Mouse (Mus musculus) intestine, postnatal 0 days (tissue): Measurements from ENCODE around the gene Esp23. TPM values are rescaled to one million over a fixed set of nuclear protein-coding genes. Genes with fewer than 3 reads are reported as not detected.
"Not testable (repeated sequence)": the region's sequence is repeated elsewhere in the genome, so short reads cannot be mapped to it uniquely, and the experiment has no call there.

ENCODE experiments used
- ATAC-seq: fragments of 200-750 bp; cut with Nextera tagmentation; 2 replicates; pipeline ENCODE4 v1.8.0; 2017; ENCODE audit warnings: mild to moderate bottlenecking, moderate TSS enrichment, moderate library complexity
- H3K27ac ChIP-seq: fragments of 300-500 bp; sonication (generic); 2 replicates; pipeline ENCODE4 v1.5.1; 2014; ENCODE audit warnings: mild to moderate bottlenecking, low read depth, low read length, moderate library complexity
- H3K27me3 ChIP-seq: fragments of 300-500 bp; sonication (generic); replicated peaks from 2 replicates; pipeline ENCODE4 v1.6.1; 2014; ENCODE audit warnings: low read length, mixed read lengths; ENCODE audit not compliant: control insufficient read depth, insufficient read depth
- H3K36me3 ChIP-seq: fragments of 300-500 bp; sonication (generic); 2 replicates; pipeline ENCODE4 v1.6.1; 2014; ENCODE audit warnings: mild to moderate bottlenecking, moderate library complexity; ENCODE audit not compliant: control insufficient read depth, insufficient read depth
- H3K4me1 ChIP-seq: fragments of 300-500 bp; sonication (generic); replicated peaks from 2 replicates; pipeline ENCODE4 v1.6.1; 2014; ENCODE audit warnings: antibody characterized with exemption, low read length, mixed read lengths; ENCODE audit not compliant: control insufficient read depth, insufficient read depth
- H3K4me2 ChIP-seq: fragments of 300-500 bp; sonication (generic); replicated peaks from 2 replicates; pipeline ENCODE4 v1.6.1; 2014; ENCODE audit warnings: low read depth, mild to moderate bottlenecking, moderate library complexity
- H3K4me3 ChIP-seq: fragments of 300-500 bp; sonication (generic); 2 replicates; pipeline ENCODE4 v1.5.1; 2014; ENCODE audit warnings: low read depth, low read length
- H3K9ac ChIP-seq: fragments of 300-500 bp; sonication (generic); 2 replicates; pipeline ENCODE4 v1.6.1; 2014; ENCODE audit warnings: mild to moderate bottlenecking, low read depth, low read length
- H3K9me3 ChIP-seq: fragments of 300-500 bp; sonication (generic); 2 replicates; pipeline ENCODE4 v1.6.1; 2016; ENCODE audit warnings: mixed run types; ENCODE audit not compliant: control insufficient read depth
- CTCF ChIP-seq: sonication (generic); IDR thresholded peaks from 2 replicates; pipeline ENCODE4 v1.5.1; 2016; ENCODE audit warnings: low read depth, mild to moderate bottlenecking, control low read depth, antibody characterized with exemption, moderate library complexity
- WGBS: fragments of 180-500 bp; shearing (Covaris S2); extraction: QIAGEN DNeasy Blood & Tissue Kit; methylation state at CpG from one replicate; pipeline ENCODE4 v1.1.7; 2014; 5-methylcytosine and 5-hydroxymethylcytosine counted together
- polyA plus RNA-seq: library from polyadenylated mRNA; unstranded; fragments of >200 nt; fragmentation: Nextera tagmentation; extraction: Ambion mirVana; gene quantifications from 2 replicates; pipeline ENCODE4 v1.2.1, GENCODE M21; 2015

The Esp23 gene
- not detected in 2 replicates for polyA plus RNA-seq

DNA sequence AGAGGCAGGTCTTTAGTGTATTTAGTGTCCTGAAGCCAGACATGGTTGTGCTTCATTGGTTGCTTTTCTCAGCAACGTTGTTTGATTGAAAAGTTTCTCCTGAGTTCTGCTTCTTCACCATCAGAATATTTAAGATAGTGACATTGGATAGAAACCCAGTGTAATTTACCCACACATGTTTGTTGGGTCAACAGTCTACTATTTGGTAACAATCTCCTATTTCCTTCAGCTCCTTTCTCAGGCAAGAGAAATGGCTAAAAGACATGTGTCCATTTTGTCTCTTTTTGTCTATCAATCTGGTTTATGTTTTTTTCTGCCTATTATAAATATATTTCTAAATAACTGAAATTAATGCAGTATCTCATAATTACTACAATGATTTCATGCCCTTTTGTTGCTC is at the start of gene Esp23:
Esp23 (minus strand) TSS at position 101 of the 400 bp plus-strand sequence.
- Histone ChIP-seq H3K9me3 (peaks cover 6% of the 10 kb centered on the region; the same call in 1 of the 2 replicates), H3K9ac (no peak within 1 kb of the TSS), H3K4me3 (no peak within 1 kb of the TSS), H3K4me2 (no peak within 1 kb of the TSS), H3K27ac (no peak within 1 kb of the TSS), H3K27me3 (no peaks in the 10 kb centered on the region), H3K36me3 (no peaks in the 10 kb centered on the region), H3K4me1 (no peaks in the 10 kb centered on the region)
- ATAC-seq = no peak
- TF ChIP-seq CTCF = no peak
- WGBS = 41% methylated on average over 1 of the region's 1 CpGs

DNA sequence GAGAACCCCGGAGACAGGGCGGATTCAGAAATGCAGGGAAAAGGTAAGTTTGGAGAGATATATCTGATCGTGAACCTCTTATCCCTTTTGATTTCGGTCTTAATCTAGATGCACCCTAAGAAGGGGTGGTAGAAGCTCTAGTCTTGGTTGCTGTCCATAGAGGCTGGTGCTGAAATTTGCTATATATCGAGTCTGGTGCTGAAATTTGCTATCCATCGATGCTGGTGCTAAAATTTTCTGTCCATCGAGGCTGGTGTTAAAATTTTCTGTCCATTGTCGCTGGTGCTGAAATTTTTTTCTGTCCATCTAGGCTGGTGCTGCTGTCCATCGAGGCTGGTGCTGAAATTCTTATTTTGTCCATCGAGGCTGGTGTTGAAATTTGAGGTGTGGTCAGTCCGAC is 30.3 kb upstream of the Esp23 start:
- 72% methylated on average over 11 of the region's 11 CpGs for WGBS
- not testable (repeated sequence) for H3K36me3 ChIP-seq, H3K27ac ChIP-seq, H3K9ac ChIP-seq, H3K4me1 ChIP-seq, H3K4me2 ChIP-seq, H3K9me3 ChIP-seq, ATAC-seq, H3K4me3 ChIP-seq, H3K27me3 ChIP-seq

DNA sequence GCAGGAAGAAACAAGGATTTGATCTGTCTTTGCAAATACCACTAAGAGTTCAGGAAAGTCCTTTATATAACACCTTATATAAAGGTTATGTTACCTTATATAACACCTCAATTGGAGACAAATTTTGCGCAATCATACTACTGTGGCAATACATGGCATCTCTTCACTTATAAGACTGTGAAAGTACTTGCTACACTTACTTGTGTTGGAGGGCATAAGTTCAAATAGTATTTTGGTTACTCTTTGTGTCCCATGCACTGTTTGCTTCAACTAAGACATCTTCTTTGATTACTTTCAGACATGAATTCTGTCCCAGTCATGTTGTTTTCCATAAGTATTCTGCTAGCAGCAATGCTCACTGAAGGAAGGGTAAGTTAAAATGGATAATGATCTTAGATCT is 18.2 kb upstream of the Esp23 start, which contains the start of gene Esp22:
Esp22 (plus strand) TSS at position 301 of the 400 bp plus-strand sequence.
- Histone ChIP-seq H3K27me3 (no peaks in the 10 kb centered on the region), H3K36me3 (no peaks in the 10 kb centered on the region), H3K9me3 (peaks cover 12% of the 10 kb centered on the region; the same call in 1 of the 2 replicates), H3K27ac (no peak within 1 kb of the TSS), H3K4me3 (no peak within 1 kb of the TSS), H3K4me2 (no peak within 1 kb of the TSS), H3K9ac (no peak within 1 kb of the TSS), H3K4me1 (no peaks in the 10 kb centered on the region)
- no peak for TF ChIP-seq CTCF
- 93% methylated on average over 1 of the region's 1 CpGs for WGBS
- ATAC-seq = no peak

DNA sequence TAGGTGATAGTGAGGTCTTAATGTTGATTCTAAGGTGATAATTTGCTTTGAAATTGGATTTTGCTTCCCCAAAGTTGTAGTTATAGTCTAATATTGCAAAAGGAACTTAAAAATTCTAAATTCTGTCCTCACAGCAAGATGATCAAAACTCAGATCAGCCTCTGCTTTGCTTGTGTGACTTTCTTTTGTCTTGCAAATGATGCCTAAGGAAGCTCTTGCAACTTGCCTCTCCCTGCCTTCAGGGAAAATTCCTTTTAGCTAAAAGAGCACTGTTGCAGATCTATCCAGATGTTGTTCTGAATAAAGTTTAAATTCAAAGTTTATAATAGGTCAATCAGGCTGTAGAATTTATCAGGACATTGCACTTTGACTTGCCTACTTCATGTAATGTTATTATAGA is 13.2 kb downstream of the Esp23 start:
- Histone ChIP-seq H3K9ac (no peak overlapping the region), H3K4me3 (no peak overlapping the region), H3K4me2 (no peak overlapping the region), H3K27ac (no peak overlapping the region), H3K4me1 (no peaks in the 10 kb centered on the region), H3K36me3 (no peaks in the 10 kb centered on the region), H3K9me3 (peaks cover 11% of the 10 kb centered on the region; the same call in 1 of the 2 replicates), H3K27me3 (no peaks in the 10 kb centered on the region)
- no peak for ATAC-seq
- TF ChIP-seq CTCF = no peak

DNA sequence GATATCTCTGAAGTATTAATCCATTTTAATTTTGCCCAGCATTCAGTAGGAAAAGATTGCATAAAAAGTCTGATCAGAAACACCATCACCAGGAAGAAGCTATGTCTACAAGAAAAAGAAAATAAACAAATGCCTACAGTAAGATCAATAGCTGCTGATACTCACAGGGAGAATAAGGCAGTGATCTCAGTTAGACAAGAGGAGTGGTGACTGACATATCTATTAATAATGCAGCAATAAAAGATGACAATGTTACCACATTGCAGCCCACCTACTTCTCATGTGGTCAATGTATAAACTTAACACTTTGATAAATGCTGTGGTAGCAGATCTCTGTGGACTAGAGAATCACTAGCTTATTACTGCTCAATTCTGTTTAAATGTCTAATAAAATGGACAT is 33.6 kb downstream of the Esp23 start, which contains the start of gene Gm21903:
Gm21903 (minus strand) TSS at position 101 of the 400 bp plus-strand sequence.
- Histone ChIP-seq H3K9ac (no peak within 1 kb of the TSS), H3K9me3 (no peaks in the 10 kb centered on the region), H3K4me2 (no peak within 1 kb of the TSS), H3K27me3 (no peaks in the 10 kb centered on the region), H3K4me1 (no peaks in the 10 kb centered on the region), H3K36me3 (no peaks in the 10 kb centered on the region), H3K4me3 (no peak within 1 kb of the TSS), H3K27ac (no peak within 1 kb of the TSS)
- no peak for TF ChIP-seq CTCF
- no peak for ATAC-seq

DNA sequence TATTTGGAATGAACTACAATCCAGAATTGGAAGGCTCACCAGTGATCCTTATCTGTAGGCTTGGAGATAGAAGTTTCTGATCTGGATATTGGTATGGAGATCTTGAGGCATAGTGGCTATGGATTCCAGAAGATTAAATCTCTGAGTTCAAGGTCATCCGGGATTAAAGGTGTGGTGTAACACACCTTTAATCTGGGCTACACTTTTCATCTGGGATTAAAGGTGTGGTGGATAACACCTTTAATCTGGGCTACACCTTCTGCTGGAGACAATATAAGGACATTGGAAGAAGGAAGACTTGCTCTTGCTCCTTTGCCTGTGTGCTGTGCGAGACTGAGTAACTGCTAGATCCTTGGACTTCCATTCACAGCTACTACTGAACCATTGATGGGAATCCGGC is 40.4 kb downstream of the Esp23 start, which contains the start of gene Esp24:
Esp24 (plus strand) TSS at position 301 of the 400 bp plus-strand sequence.
- H3K4me1 ChIP-seq, H3K4me3 ChIP-seq, H3K27ac ChIP-seq, H3K27me3 ChIP-seq, H3K9me3 ChIP-seq, H3K9ac ChIP-seq, H3K4me2 ChIP-seq, ATAC-seq, H3K36me3 ChIP-seq: not testable (repeated sequence)
- WGBS = 89% methylated on average over 3 of the region's 3 CpGs

Other genes with a start within 250 kb of the Esp23 start
- not detected in 2 replicates for gene Esp24, start 40.3 kb downstream of the Esp23 start, polyA plus RNA-seq
- not detected in 2 replicates for gene Gm21903, start 33.7 kb downstream of the Esp23 start, polyA plus RNA-seq
- not detected in 2 replicates for gene Esp22, start 18.3 kb upstream of the Esp23 start, polyA plus RNA-seq